Mouse (Mus musculus): Measurements from ENCODE around the gene Smim12. TPM values are rescaled to one million over a fixed set of nuclear protein-coding genes. Genes with fewer than 3 reads are reported as not detected.

Smim12 gene
- polyA plus RNA-seq, 1 experiment from 2014 or later, result 45.7 TPM

GRCm38 (mm10) chr4:127243953-127244352 is 369 bp downstream of the Smim12 start:
- Histone ChIP-seq H3K4me1 (ENCODE audit: control insufficient read depth, insufficient read depth, low read length) (peaks cover 7% of the 10 kb centered on the region), H3K36me3 (ENCODE audit: control insufficient read depth, insufficient read depth, low read length) (peaks cover 24% of the 10 kb centered on the region; the same call in 1 of the 2 replicates), H3K9me3 (ENCODE audit: control insufficient read depth, low read length) (no peaks in the 10 kb centered on the region), H3K4me2 (ENCODE audit: low read depth, low read length) (peak overlapping the region; percentile 93), H3K27me3 (replicated peaks; ENCODE audit: control insufficient read depth, insufficient read depth, low read length) (no peaks in the 10 kb centered on the region), H3K9ac (ENCODE audit: low read depth, low read length) (peak overlapping the region; percentile 96), H3K27ac (replicated peaks; ENCODE audit: low read depth, low read length) (no peak overlapping the region), H3K4me3 (ENCODE audit: low read depth, low read length) (peak overlapping the region; percentile 100)
- 0% methylated on average over 25 of the region's 26 CpGs for WGBS
- no peak for DNase-seq (ENCODE audit: low spot score)
- peak; percentile 51 for ATAC-seq (ENCODE audit: low read depth)

GRCm38 (mm10) chr4:127249701-127250349 is 6.2 kb downstream of the Smim12 start:
- ATAC-seq (ENCODE audit: low read depth) (peak; percentile 83; the same call in 1 of the 2 replicates), DNase-seq (ENCODE audit: low spot score) (peak; percentile 91)
- H3K4me2 ChIP-seq (ENCODE audit: low read depth, low read length), result no peak overlapping the region
- WGBS, result 3% methylated on average over 5 of the region's 5 CpGs
- H3K27ac ChIP-seq (replicated peaks; ENCODE audit: low read depth, low read length), result no peak overlapping the region
- H3K27me3 ChIP-seq (replicated peaks; ENCODE audit: control insufficient read depth, insufficient read depth, low read length), result no peaks in the 10 kb centered on the region
- peaks cover 24% of the 10 kb centered on the region; the same call in 1 of the 2 replicates for H3K36me3 ChIP-seq (ENCODE audit: control insufficient read depth, insufficient read depth, low read length)
- no peak overlapping the region for H3K9ac ChIP-seq (ENCODE audit: low read depth, low read length)
- peaks cover under 1% of the 10 kb centered on the region; the same call in 1 of the 2 replicates for H3K4me1 ChIP-seq (ENCODE audit: control insufficient read depth, insufficient read depth, low read length)
- H3K9me3 ChIP-seq (ENCODE audit: control insufficient read depth, low read length), result no peaks in the 10 kb centered on the region
- no peak overlapping the region for H3K4me3 ChIP-seq (ENCODE audit: low read depth, low read length)

- DNase-seq (ENCODE audit: low spot score) (peak; percentile 46), ATAC-seq (ENCODE audit: low read depth) (peak; percentile 32; the same call in 1 of the 2 replicates)
- Histone ChIP-seq H3K9me3 (ENCODE audit: control insufficient read depth, low read length) (no peaks in the 10 kb centered on the region), H3K4me3 (ENCODE audit: low read depth, low read length) (no peak overlapping the region), H3K27ac (replicated peaks; ENCODE audit: low read depth, low read length) (no peak overlapping the region), H3K36me3 (ENCODE audit: control insufficient read depth, insufficient read depth, low read length) (peaks cover 15% of the 10 kb centered on the region; the same call in 1 of the 2 replicates), H3K4me1 (ENCODE audit: control insufficient read depth, insufficient read depth, low read length) (no peaks in the 10 kb centered on the region), H3K4me2 (ENCODE audit: low read depth, low read length) (peak overlapping the region; percentile 18; the same call in 1 of the 2 replicates), H3K9ac (ENCODE audit: low read depth, low read length) (peak overlapping the region; percentile 14; the same call in 1 of the 2 replicates), H3K27me3 (replicated peaks; ENCODE audit: control insufficient read depth, insufficient read depth, low read length) (no peaks in the 10 kb centered on the region)
- 52% methylated on average over 22 of the region's 22 CpGs for WGBS
These were observed 8.5 kb downstream of the Smim12 start for GRCm38 (mm10) chr4:127251963-127252585.

- no peak overlapping the region for H3K9ac ChIP-seq (ENCODE audit: low read depth, low read length)
- WGBS, result 53% methylated on average over 5 of the region's 5 CpGs
- H3K4me1 ChIP-seq (ENCODE audit: control insufficient read depth, insufficient read depth, low read length), result no peaks in the 10 kb centered on the region
- ATAC-seq (ENCODE audit: low read depth), result no peak
- H3K36me3 ChIP-seq (ENCODE audit: control insufficient read depth, insufficient read depth, low read length), result no peaks in the 10 kb centered on the region
- no peak overlapping the region for H3K4me2 ChIP-seq (ENCODE audit: low read depth, low read length)
- no peaks in the 10 kb centered on the region for H3K27me3 ChIP-seq (replicated peaks; ENCODE audit: control insufficient read depth, insufficient read depth, low read length)
- no peak overlapping the region for H3K27ac ChIP-seq (replicated peaks; ENCODE audit: low read depth, low read length)
- no peak overlapping the region for H3K4me3 ChIP-seq (ENCODE audit: low read depth, low read length)
- no peak for DNase-seq (ENCODE audit: low spot score)
- no peaks in the 10 kb centered on the region for H3K9me3 ChIP-seq (ENCODE audit: control insufficient read depth, low read length)
These were observed 13.2 kb downstream of the Smim12 start for GRCm38 (mm10) chr4:127256739-127257138.

GRCm38 (mm10) chr4:127258186-127258897 is 14.8 kb downstream of the Smim12 start:
- Histone ChIP-seq H3K27ac (replicated peaks; ENCODE audit: low read depth, low read length) (no peak overlapping the region), H3K36me3 (ENCODE audit: control insufficient read depth, insufficient read depth, low read length) (no peaks in the 10 kb centered on the region), H3K4me2 (ENCODE audit: low read depth, low read length) (no peak overlapping the region), H3K27me3 (replicated peaks; ENCODE audit: control insufficient read depth, insufficient read depth, low read length) (no peaks in the 10 kb centered on the region), H3K4me3 (ENCODE audit: low read depth, low read length) (no peak overlapping the region), H3K4me1 (ENCODE audit: control insufficient read depth, insufficient read depth, low read length) (no peaks in the 10 kb centered on the region), H3K9me3 (ENCODE audit: control insufficient read depth, low read length) (no peaks in the 10 kb centered on the region), H3K9ac (ENCODE audit: low read depth, low read length) (no peak overlapping the region)
- ATAC-seq (ENCODE audit: low read depth), result no peak
- 50% methylated on average over 12 of the region's 12 CpGs for WGBS
- DNase-seq (ENCODE audit: low spot score), result no peak

GRCm38 (mm10) chr4:127261601-127262000 is 18.0 kb downstream of the Smim12 start:
- Histone ChIP-seq H3K27me3 (replicated peaks; ENCODE audit: control insufficient read depth, insufficient read depth, low read length) (no peaks in the 10 kb centered on the region), H3K9ac (ENCODE audit: low read depth, low read length) (no peak overlapping the region), H3K36me3 (ENCODE audit: control insufficient read depth, insufficient read depth, low read length) (no peaks in the 10 kb centered on the region), H3K27ac (replicated peaks; ENCODE audit: low read depth, low read length) (no peak overlapping the region), H3K4me3 (ENCODE audit: low read depth, low read length) (no peak overlapping the region), H3K9me3 (ENCODE audit: control insufficient read depth, low read length) (no peaks in the 10 kb centered on the region), H3K4me2 (ENCODE audit: low read depth, low read length) (no peak overlapping the region), H3K4me1 (ENCODE audit: control insufficient read depth, insufficient read depth, low read length) (no peaks in the 10 kb centered on the region)
- ATAC-seq (ENCODE audit: low read depth) (no peak), DNase-seq (ENCODE audit: low spot score) (no peak)
- WGBS, result 88% methylated on average over 14 of the region's 14 CpGs

GRCm38 (mm10) chr4:127263438-127264182 is 20.0 kb downstream of the Smim12 start:
- WGBS, result 61% methylated on average over 19 of the region's 19 CpGs
- no peaks in the 10 kb centered on the region for H3K27me3 ChIP-seq (replicated peaks; ENCODE audit: control insufficient read depth, insufficient read depth, low read length)
- H3K9me3 ChIP-seq (ENCODE audit: control insufficient read depth, low read length), result no peaks in the 10 kb centered on the region
- H3K4me3 ChIP-seq (ENCODE audit: low read depth, low read length), result no peak overlapping the region
- ATAC-seq (ENCODE audit: low read depth) (no peak), DNase-seq (ENCODE audit: low spot score) (peak; percentile 24)
- no peaks in the 10 kb centered on the region for H3K4me1 ChIP-seq (ENCODE audit: control insufficient read depth, insufficient read depth, low read length)
- H3K36me3 ChIP-seq (ENCODE audit: control insufficient read depth, insufficient read depth, low read length), result no peaks in the 10 kb centered on the region
- no peak overlapping the region for H3K27ac ChIP-seq (replicated peaks; ENCODE audit: low read depth, low read length)
- no peak overlapping the region for H3K4me2 ChIP-seq (ENCODE audit: low read depth, low read length)
- H3K9ac ChIP-seq (ENCODE audit: low read depth, low read length), result no peak overlapping the region

- Histone ChIP-seq H3K36me3 (ENCODE audit: control insufficient read depth, insufficient read depth, low read length) (no peaks in the 10 kb centered on the region), H3K9me3 (ENCODE audit: control insufficient read depth, low read length) (no peaks in the 10 kb centered on the region), H3K27me3 (replicated peaks; ENCODE audit: control insufficient read depth, insufficient read depth, low read length) (no peaks in the 10 kb centered on the region), H3K4me3 (ENCODE audit: low read depth, low read length) (no peak overlapping the region), H3K27ac (replicated peaks; ENCODE audit: low read depth, low read length) (no peak overlapping the region), H3K4me2 (ENCODE audit: low read depth, low read length) (no peak overlapping the region), H3K4me1 (ENCODE audit: control insufficient read depth, insufficient read depth, low read length) (no peaks in the 10 kb centered on the region), H3K9ac (ENCODE audit: low read depth, low read length) (no peak overlapping the region)
- WGBS, result 58% methylated on average over 5 of the region's 5 CpGs
- no peak for ATAC-seq (ENCODE audit: low read depth)
- no peak for DNase-seq (ENCODE audit: low spot score)
These were observed 20.6 kb downstream of the Smim12 start for GRCm38 (mm10) chr4:127264183-127264554.

All from embryonic facial prominence, embryonic 14.5 days (tissue).